9 mouse cellular contexts compared by ENCODE assay signal in the genomic region with DNA sequence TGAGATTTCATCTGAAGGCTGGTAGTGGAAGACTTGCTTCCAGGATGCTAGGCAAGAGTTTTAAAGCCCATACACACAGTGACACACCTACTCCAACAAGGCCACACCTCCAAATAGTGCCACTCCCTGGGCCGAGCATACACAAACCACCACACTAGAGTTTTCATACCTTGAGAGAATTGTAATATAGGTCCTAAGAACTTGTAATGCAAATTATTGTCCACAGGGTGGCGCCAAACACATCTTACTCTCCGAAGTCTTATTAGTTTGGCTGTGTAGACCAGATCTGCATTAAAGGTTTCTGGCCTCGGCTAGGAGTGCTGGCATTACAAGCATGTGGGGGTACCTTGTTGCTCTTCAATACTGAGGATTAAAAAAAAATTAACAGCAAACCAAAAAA. TPM values are rescaled to one million over a fixed set of nuclear protein-coding genes. Genes with fewer than 3 reads are reported as not detected.
DNase-seq lines count a peak whose midpoint lies in the region; ATAC-seq lines count a peak whose summit lies in the region.
"Had no signal": no experiment of that assay in that cellular context is flagged by ENCODE, and none has a peak within 500 bp of the region (broad histone marks: within the 10 kb centered on the region; RNA-seq: fewer than 3 reads in every experiment).

No protein-coding gene starts in this region.

- no peak overlapping the region for H3K9ac ChIP-seq in heart, embryonic 12.5 days
- no peak overlapping the region for H3K9ac ChIP-seq in hindbrain, embryonic 13.5 days
- H3K9ac ChIP-seq: liver, embryonic 13.5 days had no signal

- H3K4me2 ChIP-seq in heart, embryonic 12.5 days = no peak overlapping the region
- H3K4me2 ChIP-seq in hindbrain, embryonic 13.5 days = no peak overlapping the region
- H3K4me2 ChIP-seq: liver, embryonic 13.5 days had no signal

- H3K9me3 ChIP-seq in heart, embryonic 12.5 days (replicated peaks) = 0 out of 2 replicates have a peak, but pooled peaks cover 5% of the 10 kb centered on the region
- H3K9me3 ChIP-seq in hindbrain, embryonic 13.5 days = no peaks in the 10 kb centered on the region
- H3K9me3 ChIP-seq: liver, embryonic 13.5 days had no signal

- no peak for ATAC-seq in heart, embryonic 12.5 days (ENCODE audit: insufficient number of reproducible peaks, low FRiP score)
- peak; percentile 59 for ATAC-seq in erythroid progenitor cell, adult 5-6 weeks (replicated peaks; ENCODE audit: low FRiP score, poor library complexity, severe bottlenecking)
- peak; percentile 73; the same call in 1 of the 2 replicates for ATAC-seq in hindbrain, embryonic 13.5 days (ENCODE audit: low FRiP score)

- H3K27ac ChIP-seq in heart, embryonic 12.5 days (ENCODE audit: poor library complexity, severe bottlenecking) = no peak overlapping the region
- no peak overlapping the region for H3K27ac ChIP-seq in hindbrain, embryonic 13.5 days
- H3K27ac ChIP-seq: liver, embryonic 13.5 days had no signal

- peak; percentile 45 to 76 for DNase-seq in heart, adult 18-20 months
- DNase-seq in brain, adult 2 months (ENCODE audit: low read depth, low spot score) = peak; percentile 89
- DNase-seq in layer of hippocampus, adult 8-10 months (ENCODE audit: low spot score in 2 of 2) = peak; percentile 54 to 73
- DNase-seq in lung, postnatal 25 days (ENCODE audit: low spot score) = peak; percentile 59
- peak; percentile 71 to 76 for DNase-seq in right cerebral cortex, postnatal 10 days (ENCODE audit: low spot score in 2 of 2)
- DNase-seq: liver, embryonic 13.5 days had no signal

- 10% methylated on average over 4 of the region's 4 CpGs for WGBS in heart, embryonic 12.5 days
- 10% methylated on average over 4 of the region's 4 CpGs for WGBS in hindbrain, embryonic 13.5 days

- no peak overlapping the region for H3K4me3 ChIP-seq in heart, embryonic 12.5 days
- H3K4me3 ChIP-seq in hindbrain, embryonic 13.5 days = no peak overlapping the region
- H3K4me3 ChIP-seq: liver, embryonic 13.5 days had no signal

- peaks cover 27% of the 10 kb centered on the region for H3K36me3 ChIP-seq in heart, embryonic 12.5 days
- H3K36me3 ChIP-seq in hindbrain, embryonic 13.5 days = peaks cover 23% of the 10 kb centered on the region

- H3K4me1 ChIP-seq in heart, embryonic 12.5 days (replicated peaks) = no peaks in the 10 kb centered on the region
- H3K4me1 ChIP-seq in hindbrain, embryonic 13.5 days (replicated peaks) = no peaks in the 10 kb centered on the region
- H3K4me1 ChIP-seq: liver, embryonic 13.5 days had no signal

- no peaks in the 10 kb centered on the region for H3K27me3 ChIP-seq in heart, embryonic 12.5 days (replicated peaks)
- no peaks in the 10 kb centered on the region for H3K27me3 ChIP-seq in hindbrain, embryonic 13.5 days
- H3K27me3 ChIP-seq: liver, embryonic 13.5 days had no signal

RNA-seq across cellular contexts. Expression of a gene that starts 17.7 kb away (rescaled TPM):
- total RNA-seq in heart, adult 18-20 months (2021) = 1 to 10 TPM; 3.1 to 5.0 TPM
- 3.3 and 4.0 TPM in 2 replicates for polyA plus RNA-seq in heart, embryonic 12.5 days (2016; fragmentation: Nextera tagmentation; extraction: Ambion mirVana)
- total RNA-seq in erythroid progenitor cell, adult 5-6 weeks (2015; ENCODE audit: low replicate concordance) = not detected in 2 replicates
- total RNA-seq in erythroid progenitor cell, adult 5-6 weeks (2017; ENCODE audit: low replicate concordance) = not detected in 2 replicates
- 0.53 and 0.70 TPM in 2 replicates for polyA plus RNA-seq in hindbrain, embryonic 13.5 days (2015; fragmentation: Nextera tagmentation; extraction: Ambion mirVana)
- total RNA-seq in layer of hippocampus, adult 8-10 months (2022) = 1 to 10 TPM in 3 of 4 experiments, under 1 TPM in 1; 0.78 to 1.6 (median 1.4) TPM

RNA-seq across cellular contexts. Expression of a gene that starts 37.3 kb away (rescaled TPM):
- 1 to 10 TPM; 5.6 to 6.1 TPM for total RNA-seq in heart, adult 18-20 months (2021)
- polyA plus RNA-seq in heart, embryonic 12.5 days (2016; fragmentation: Nextera tagmentation; extraction: Ambion mirVana) = 8.2 and 10.6 TPM in 2 replicates
- 0.84 and 2.9 TPM in 2 replicates for total RNA-seq in erythroid progenitor cell, adult 5-6 weeks (2015; ENCODE audit: low replicate concordance)
- 2.3 and 3.0 TPM in 2 replicates for total RNA-seq in erythroid progenitor cell, adult 5-6 weeks (2017; ENCODE audit: low replicate concordance)
- 19.9 and 20.1 TPM in 2 replicates for polyA plus RNA-seq in hindbrain, embryonic 13.5 days (2015; fragmentation: Nextera tagmentation; extraction: Ambion mirVana)
- total RNA-seq in layer of hippocampus, adult 8-10 months (2022) = 10 to 100 TPM; 24.3 to 25.5 (median 25.1) TPM

RNA-seq across cellular contexts. Expression of a gene that starts 44.4 kb away (rescaled TPM):
- 10 to 100 TPM in 1 of 2 experiments, 1 to 10 TPM in 1; 8.8 to 10.6 TPM for total RNA-seq in heart, adult 18-20 months (2021)
- polyA plus RNA-seq in heart, embryonic 12.5 days (2016; fragmentation: Nextera tagmentation; extraction: Ambion mirVana) = 81.3 and 83.0 TPM in 2 replicates
- 141 and 176 TPM in 2 replicates for total RNA-seq in erythroid progenitor cell, adult 5-6 weeks (2015; ENCODE audit: low replicate concordance)
- 147 and 174 TPM in 2 replicates for total RNA-seq in erythroid progenitor cell, adult 5-6 weeks (2017; ENCODE audit: low replicate concordance)
- polyA plus RNA-seq in hindbrain, embryonic 13.5 days (2015; fragmentation: Nextera tagmentation; extraction: Ambion mirVana) = 115 and 117 TPM in 2 replicates
- total RNA-seq in layer of hippocampus, adult 8-10 months (2022) = 10 to 100 TPM; 18.6 to 22.1 (median 20.0) TPM

RNA-seq across cellular contexts. Expression of a gene that starts 44.5 kb away (rescaled TPM):
- under 1 TPM; 0.52 to 0.98 TPM for total RNA-seq in heart, adult 18-20 months (2021)
- polyA plus RNA-seq in heart, embryonic 12.5 days (2016; fragmentation: Nextera tagmentation; extraction: Ambion mirVana) = 33.4 and 38.7 TPM in 2 replicates
- total RNA-seq in erythroid progenitor cell, adult 5-6 weeks (2015; ENCODE audit: low replicate concordance) = 131 and 194 TPM in 2 replicates
- 90.5 and 96.5 TPM in 2 replicates for total RNA-seq in erythroid progenitor cell, adult 5-6 weeks (2017; ENCODE audit: low replicate concordance)
- 8.7 and 9.6 TPM in 2 replicates for polyA plus RNA-seq in hindbrain, embryonic 13.5 days (2015; fragmentation: Nextera tagmentation; extraction: Ambion mirVana)
- total RNA-seq in layer of hippocampus, adult 8-10 months (2022) = 1 to 10 TPM; 1.1 to 1.7 (median 1.4) TPM

RNA-seq across cellular contexts. Expression of a gene that starts 56.9 kb away (rescaled TPM):
- not detected for total RNA-seq in heart, adult 18-20 months (2021)
- polyA plus RNA-seq in heart, embryonic 12.5 days (2016; fragmentation: Nextera tagmentation; extraction: Ambion mirVana) = 0.19 and 0.21 TPM in 2 replicates
- not detected in 2 replicates for total RNA-seq in erythroid progenitor cell, adult 5-6 weeks (2015; ENCODE audit: low replicate concordance)
- total RNA-seq in erythroid progenitor cell, adult 5-6 weeks (2017; ENCODE audit: low replicate concordance) = 1.9 and 6.4 TPM in 2 replicates
- 0.47 and 0.70 TPM in 2 replicates for polyA plus RNA-seq in hindbrain, embryonic 13.5 days (2015; fragmentation: Nextera tagmentation; extraction: Ambion mirVana)
- 1 to 10 TPM; 1.7 to 3.3 (median 2.5) TPM for total RNA-seq in layer of hippocampus, adult 8-10 months (2022)
- polyA plus RNA-seq: liver, embryonic 13.5 days had no signal

Comparison
In these comparisons a context has a peak if more than half of its experiments do, and no peak if none do; other contexts are left out.
1. RNA of a gene that starts 44.4 kb away (total RNA-seq): 141 to 176 TPM in erythroid progenitor cell, adult 5-6 weeks; 18.6 to 22.1 TPM in layer of hippocampus, adult 8-10 months and 8.8 to 10.6 TPM in heart, adult 18-20 months; every median in the first group is over 4 times any median in the second.
2. Peak in every context shown above with its lines, with median percentiles within 50 percentile points of each other: DNase-seq.